Mouse (Mus musculus) stomach, adult 2 months (tissue): Measurements from ENCODE around the gene Ajuba. TPM values are rescaled to one million over a fixed set of nuclear protein-coding genes. Genes with fewer than 3 reads are reported as not detected.

ENCODE experiments used
- polyA plus RNA-seq: library from polyadenylated mRNA; depleted of rRNA; stranded (reverse); fragments of >200 nt; gene quantifications from 2 replicates; pipeline ENCODE4 v1.2.3, GENCODE M21; 2012; rRNA removed

The Ajuba gene
- 8.4 and 8.7 TPM in 2 replicates for polyA plus RNA-seq

DNA sequence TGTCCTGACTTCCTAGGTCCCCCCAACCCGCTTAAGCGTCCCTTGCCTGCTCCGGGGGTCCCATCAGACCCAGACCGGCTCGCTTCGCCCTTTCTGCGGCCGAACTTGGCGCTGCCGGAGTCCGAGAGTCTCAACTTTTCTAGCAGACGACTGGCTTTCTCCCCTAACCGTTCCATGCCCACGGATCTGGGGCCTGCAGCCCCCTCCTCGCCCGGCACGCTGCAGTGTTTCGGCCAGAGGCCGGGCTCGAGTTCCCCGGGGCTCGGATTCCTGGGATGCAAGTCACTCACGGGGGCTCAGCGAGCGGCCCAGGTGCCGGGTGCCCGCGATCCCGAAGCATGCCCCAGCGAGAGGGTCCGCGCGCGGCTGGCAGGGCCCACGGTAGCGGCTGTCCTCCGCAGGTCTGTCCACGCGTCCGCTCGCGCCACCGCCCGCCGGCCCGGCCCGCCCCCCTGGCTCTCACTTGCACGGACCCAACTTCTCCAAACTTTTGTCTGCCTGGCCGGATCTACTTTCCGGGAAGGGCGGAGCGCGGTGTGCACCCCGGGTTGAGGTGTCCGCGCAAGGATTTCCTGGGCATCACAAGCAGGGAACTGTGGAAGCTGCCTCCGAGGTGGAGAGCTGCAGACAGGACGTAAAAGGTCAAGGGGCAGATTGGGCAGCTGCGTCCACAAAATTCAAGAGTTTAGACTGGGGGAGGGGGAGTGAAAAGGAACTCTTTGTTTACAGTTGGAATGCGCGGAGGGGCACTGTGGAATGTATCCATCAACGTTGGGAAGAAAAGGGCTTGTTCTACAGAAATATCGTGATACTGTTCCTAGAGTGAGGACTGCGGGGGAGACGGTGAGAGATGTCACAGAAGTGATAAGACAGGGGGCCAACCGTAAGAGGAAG, at the start of gene Ajuba:
Gene Ajuba, minus strand, starts transcription at position 470 of the 894 bp plus-strand sequence.

DNA sequence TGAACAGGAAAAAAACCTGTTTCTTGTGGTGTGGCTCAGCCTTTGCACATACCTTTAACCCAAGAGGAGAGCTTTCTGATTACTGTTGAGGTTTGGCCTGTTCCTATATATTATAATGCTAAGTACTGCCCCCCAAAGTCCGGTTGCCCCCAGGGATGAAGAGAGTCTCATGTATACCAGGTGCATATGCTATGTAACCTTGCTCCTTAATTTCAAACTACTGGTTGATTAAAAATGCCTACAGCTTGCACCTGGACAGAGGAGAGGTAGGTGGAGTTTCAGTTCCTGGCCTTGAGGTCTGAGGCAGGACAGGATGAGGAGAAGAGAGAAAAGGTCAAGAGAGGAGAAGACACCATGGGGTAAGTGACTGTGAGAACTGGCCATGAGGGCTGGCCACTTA, 43.8 kb upstream of the Ajuba start, which contains the start of gene Psmb11:
Gene Psmb11, plus strand, starts transcription at position 301 of the 400 bp plus-strand sequence.

DNA sequence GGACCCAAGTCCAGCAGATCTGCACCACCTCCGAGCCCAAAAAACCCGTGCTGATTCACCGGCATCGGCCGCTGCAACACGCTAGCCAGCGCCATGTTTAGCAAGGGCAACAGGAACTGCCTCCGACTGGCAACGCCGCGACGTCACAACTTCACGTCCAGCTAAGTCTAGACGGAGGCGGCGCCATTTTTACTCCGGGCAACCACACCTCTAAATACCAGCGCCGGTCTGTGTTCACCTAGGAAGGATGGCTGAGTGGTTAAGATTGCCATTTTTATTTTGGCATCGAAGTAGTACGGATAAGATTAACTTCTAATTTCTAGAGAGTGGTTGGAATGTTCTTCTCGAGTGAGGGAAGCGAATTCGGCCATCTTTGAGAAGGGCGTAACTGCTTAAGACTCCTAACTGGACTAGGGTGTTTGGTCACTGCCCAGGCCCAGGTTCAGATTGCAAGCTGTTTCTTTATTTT, 40.6 kb upstream of the Ajuba start, which contains the start of gene Psmb5:
Gene Psmb5, minus strand, starts transcription at position 126 of the 469 bp plus-strand sequence.

DNA sequence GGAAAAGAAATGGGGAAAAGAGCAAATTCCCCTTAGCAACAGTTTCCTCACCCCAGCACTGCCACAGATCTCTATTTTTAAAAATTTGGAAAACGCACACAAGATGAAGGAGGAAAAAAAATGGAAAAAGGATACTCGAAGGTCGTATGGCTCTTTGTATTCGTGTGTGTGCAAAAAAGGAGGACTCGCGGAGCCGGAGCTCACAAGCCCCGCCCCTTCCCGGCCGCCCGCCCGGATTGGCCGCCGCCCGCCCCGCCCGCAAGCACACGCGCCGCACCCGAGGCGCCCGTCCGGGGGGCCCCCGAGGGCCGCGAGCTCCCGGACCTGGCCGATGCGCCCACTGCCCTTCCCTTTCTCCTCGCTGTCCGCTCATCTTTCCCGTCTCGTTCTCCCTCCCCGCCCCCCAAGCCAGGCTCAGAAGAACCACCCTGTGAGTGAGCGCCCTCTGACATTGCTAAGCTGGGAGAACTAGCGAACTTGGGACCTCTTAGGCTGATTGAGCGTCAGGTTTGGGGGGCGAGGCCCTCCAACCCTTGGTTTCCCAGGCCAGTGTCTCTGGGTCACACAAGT, 28.5 kb upstream of the Ajuba start, which contains the start of gene 4931414P19Rik:
Gene 4931414P19Rik, minus strand, starts transcription at position 242 of the 570 bp plus-strand sequence.

DNA sequence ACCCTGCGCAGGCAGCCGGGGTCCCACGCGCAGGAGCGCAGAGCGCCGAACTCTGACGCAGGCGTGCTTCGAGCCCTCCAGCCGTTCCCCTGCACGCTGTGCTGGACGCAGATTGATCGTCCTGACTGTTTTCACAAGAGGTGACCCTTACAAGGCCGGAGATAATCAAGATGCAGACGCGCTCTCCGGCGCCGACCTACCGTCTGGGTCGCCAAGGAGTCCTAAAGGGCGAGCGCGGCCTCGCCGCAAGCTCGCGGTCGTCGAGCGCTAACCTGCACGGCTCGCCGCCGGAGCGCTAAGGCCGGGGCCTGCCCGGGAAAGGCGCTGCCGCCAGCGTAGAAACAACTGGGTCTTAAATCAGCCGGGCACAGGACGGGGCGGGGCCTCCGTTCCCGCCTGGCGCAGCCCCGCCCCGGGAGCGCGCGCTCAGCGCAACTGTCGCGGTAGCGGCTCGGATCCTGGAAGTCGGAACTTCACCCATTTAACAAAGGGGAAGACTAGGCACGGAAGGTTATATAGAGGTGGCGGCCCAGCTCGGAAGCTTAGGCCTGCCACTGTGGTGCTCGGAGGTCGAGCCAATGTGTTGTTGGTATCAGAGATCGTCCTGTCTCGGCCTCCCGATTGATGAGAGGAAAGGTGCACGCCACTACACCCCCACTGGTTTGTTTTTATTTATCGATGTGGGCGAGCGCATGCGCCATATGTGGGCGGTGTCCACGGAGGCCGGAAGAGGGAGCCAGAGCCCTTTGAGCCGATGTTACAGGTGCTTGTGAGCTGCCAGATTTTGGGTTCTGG, 23.2 kb downstream of the Ajuba start, which contains the start of gene Haus4:
Gene Haus4, minus strand, starts transcription at position 642 of the 795 bp plus-strand sequence.

Other genes starting within 250 kb of the Ajuba start
- gene Oxa1l, start 216.7 kb downstream of the Ajuba start, polyA plus RNA-seq = 78.6 and 105 TPM in 2 replicates
- 5.9 and 6.4 TPM in 2 replicates for gene Slc7a7, start 159.8 kb downstream of the Ajuba start, polyA plus RNA-seq
- 762 and 984 TPM in 2 replicates for gene Mrpl52, start 150.6 kb downstream of the Ajuba start, polyA plus RNA-seq
- gene Mmp14, start 145.9 kb downstream of the Ajuba start, polyA plus RNA-seq = 62.0 and 79.8 TPM in 2 replicates
- gene Lrp10, start 113.4 kb downstream of the Ajuba start, polyA plus RNA-seq = 117 and 169 TPM in 2 replicates
- gene Rem2, start 101.5 kb downstream of the Ajuba start, polyA plus RNA-seq = 0.30 and 0.37 TPM in 2 replicates
- 7.3 and 13.3 TPM in 2 replicates for gene Prmt5, start 60.0 kb downstream of the Ajuba start, polyA plus RNA-seq
- gene Haus4, start 22.9 kb downstream of the Ajuba start, polyA plus RNA-seq = 3.3 and 4.1 TPM in 2 replicates
- gene 4931414P19Rik, start 28.4 kb upstream of the Ajuba start, polyA plus RNA-seq = 3.6 and 4.1 TPM in 2 replicates
- 93.0 and 120 TPM in 2 replicates for gene Psmb5, start 40.5 kb upstream of the Ajuba start, polyA plus RNA-seq
- not detected in 2 replicates for gene Psmb11, start 43.9 kb upstream of the Ajuba start, polyA plus RNA-seq
- not detected in 2 replicates for gene Gm17606, start 63.4 kb upstream of the Ajuba start, polyA plus RNA-seq
- gene Cdh24, start 63.8 kb upstream of the Ajuba start, polyA plus RNA-seq = 2.8 and 4.0 TPM in 2 replicates
- gene 1700123O20Rik, start 108.7 kb upstream of the Ajuba start, polyA plus RNA-seq = 16.1 and 38.8 TPM in 2 replicates
- gene Acin1, start 109.4 kb upstream of the Ajuba start, polyA plus RNA-seq = 30.3 and 44.2 TPM in 2 replicates
- not detected in 2 replicates for gene Gm29776, start 121.3 kb upstream of the Ajuba start, polyA plus RNA-seq
- 2.6 and 7.1 TPM in 2 replicates for gene Cebpe, start 134.6 kb upstream of the Ajuba start, polyA plus RNA-seq
- 11.9 and 13.5 TPM in 2 replicates for gene Slc7a8, start 204.4 kb upstream of the Ajuba start, polyA plus RNA-seq
- gene Rnf212b, start 236.6 kb upstream of the Ajuba start, polyA plus RNA-seq = not detected in 2 replicates